Mouse (Mus musculus): ENCODE measurements around the gene Grik3.

Grik3 gene

DNA sequence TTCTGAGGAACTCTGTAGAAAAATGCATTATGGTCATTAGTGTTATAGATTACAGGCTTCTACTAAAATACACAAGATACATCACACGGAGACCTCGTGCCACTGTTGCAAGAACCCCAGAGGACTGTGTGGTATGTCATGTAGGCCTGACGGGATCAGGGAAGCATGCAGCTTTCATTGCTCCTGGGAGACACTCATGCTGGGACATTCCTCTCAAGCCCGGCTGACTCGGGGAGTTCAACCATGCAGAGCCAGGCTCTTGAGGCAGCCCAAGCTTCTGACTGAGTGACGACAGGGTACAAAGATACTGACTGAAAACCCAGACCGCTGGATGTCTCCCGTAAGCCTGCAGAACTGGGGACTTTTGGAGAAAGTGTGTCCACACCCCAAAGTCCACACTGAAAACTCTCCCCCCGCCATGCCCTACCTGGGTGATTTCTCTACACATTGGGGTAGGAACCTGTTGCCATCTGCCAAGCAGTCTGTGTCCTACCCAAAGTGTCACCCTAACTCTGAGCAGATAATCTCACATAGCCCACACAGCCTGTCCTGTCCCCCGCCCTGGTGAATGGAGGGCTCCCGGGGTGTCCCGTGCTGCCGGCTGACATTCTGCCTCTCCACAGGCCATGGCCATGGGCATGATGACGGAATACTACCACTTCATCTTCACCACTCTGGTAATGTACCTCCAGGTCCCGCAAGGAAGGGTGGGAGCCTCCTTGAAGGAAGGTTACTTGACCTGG, 150.6 kb downstream of the Grik3 start:
- DNase-seq (ENCODE audit: low spot score in 2 of 2): no peak

GRCm38 (mm10) chr4:125644581-125645568, 154.4 kb downstream of the Grik3 start:
- DNase-seq (ENCODE audit: low spot score in 2 of 2): no peak

- DNase-seq (ENCODE audit: low spot score in 2 of 2): no peak
These were observed 161.3 kb downstream of the Grik3 start for GRCm38 (mm10) chr4:125651676-125652246.

DNA sequence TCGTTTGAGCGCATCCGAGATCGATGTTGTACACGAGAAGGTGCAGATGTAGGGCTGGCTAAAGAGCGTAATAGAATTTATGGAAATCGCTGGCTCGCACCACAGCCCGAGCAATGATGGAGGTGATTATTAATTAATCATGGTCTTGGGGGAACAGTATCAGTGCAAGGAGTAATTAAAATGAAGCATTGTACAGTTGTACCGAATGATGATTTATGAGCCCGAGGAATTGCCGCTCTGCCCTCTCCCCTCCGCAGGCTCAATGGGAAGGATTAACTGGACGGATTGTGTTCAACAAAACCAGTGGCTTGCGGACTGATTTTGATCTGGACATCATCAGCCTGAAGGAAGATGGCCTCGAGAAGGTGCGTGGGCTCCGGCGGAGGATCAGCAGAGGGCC, 165.5 kb downstream of the Grik3 start:
- no peak for DNase-seq (ENCODE audit: low spot score in 2 of 2)

DNA sequence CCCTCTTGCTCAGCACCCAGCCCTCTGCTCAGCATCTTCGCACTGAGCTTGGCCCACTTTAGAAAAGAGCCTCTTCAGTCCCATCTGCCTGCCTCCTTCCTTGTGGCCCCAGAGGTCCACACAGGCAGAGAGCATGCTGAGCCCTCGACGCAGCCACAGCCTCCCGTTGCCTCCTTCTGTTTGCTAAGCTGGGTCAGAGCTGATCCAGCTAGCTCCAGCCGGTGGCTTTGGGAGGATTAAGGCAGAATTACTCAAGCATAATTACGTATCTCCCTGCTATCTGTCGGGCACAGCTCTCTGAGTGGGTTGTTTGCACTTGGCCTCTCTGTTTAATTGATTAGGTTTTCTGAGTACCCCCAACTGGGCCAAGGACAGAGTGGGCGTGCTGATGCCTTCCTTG, 167.9 kb downstream of the Grik3 start:
- DNase-seq (ENCODE audit: low spot score in 2 of 2): no peak

DNA sequence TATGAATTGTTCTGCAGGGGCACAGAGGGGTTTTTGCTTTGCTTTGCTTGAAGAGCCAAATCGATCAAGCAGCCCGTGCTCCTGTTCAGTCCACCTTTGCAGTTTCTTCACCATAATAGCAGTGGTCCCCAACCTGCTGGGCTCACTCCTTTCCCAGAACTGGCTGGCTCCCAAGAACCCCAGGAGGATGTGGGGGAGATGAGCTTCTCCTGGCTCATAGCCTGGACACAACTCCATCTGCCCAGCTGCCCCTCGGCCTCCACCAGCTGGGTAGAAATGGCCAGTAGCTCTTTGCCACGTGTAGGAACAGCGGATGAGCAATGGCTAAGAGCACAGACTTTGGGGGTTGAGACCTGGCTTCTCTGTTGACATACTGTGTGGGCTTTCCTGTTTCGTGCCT, 171.5 kb downstream of the Grik3 start:
- no peak for DNase-seq (ENCODE audit: low spot score in 2 of 2)

- no peak for DNase-seq (ENCODE audit: low spot score in 2 of 2)
These were observed 172.8 kb downstream of the Grik3 start for GRCm38 (mm10) chr4:125663262-125663661.

- DNase-seq (ENCODE audit: low spot score in 2 of 2): no peak
These were observed 175.5 kb downstream of the Grik3 start for GRCm38 (mm10) chr4:125665955-125666354.

DNA sequence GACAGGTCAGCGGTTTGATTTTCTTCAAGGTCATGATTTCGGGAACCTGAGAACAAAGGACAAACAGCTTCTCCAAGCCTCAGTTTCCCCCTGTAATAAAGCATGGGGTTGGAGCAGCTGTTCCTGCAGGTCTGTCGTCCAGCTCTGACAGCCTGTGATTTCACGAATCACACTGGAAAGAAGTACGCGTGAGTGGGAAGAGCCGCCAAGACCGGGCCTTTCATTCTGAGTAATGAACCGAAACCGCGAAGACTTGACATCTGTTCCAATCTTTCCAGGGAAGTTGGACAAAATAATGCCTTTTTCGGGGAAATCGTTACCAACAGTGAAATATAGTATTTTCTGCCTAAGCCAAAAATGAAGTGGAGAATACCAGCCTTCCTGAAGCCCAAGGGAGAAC, 191.5 kb downstream of the Grik3 start:
- no peak for DNase-seq (ENCODE audit: low spot score in 2 of 2)

- no peak for DNase-seq (ENCODE audit: low spot score in 2 of 2)
These were observed 196.6 kb downstream of the Grik3 start for GRCm38 (mm10) chr4:125687078-125687477.

- DNase-seq (ENCODE audit: low spot score in 2 of 2): no peak
These were observed 204.9 kb downstream of the Grik3 start for GRCm38 (mm10) chr4:125695431-125695830.

- no peak for DNase-seq (ENCODE audit: low spot score in 2 of 2)
These were observed 205.9 kb downstream of the Grik3 start for GRCm38 (mm10) chr4:125696182-125696939.

GRCm38 (mm10) chr4:125697626-125698025, 207.1 kb downstream of the Grik3 start:
- no peak for DNase-seq (ENCODE audit: low spot score in 2 of 2)

GRCm38 (mm10) chr4:125699056-125699455, 208.6 kb downstream of the Grik3 start:
- DNase-seq (ENCODE audit: low spot score in 2 of 2): no peak

- no peak for DNase-seq (ENCODE audit: low spot score in 2 of 2)
These were observed 209.8 kb downstream of the Grik3 start for GRCm38 (mm10) chr4:125700331-125700730.

GRCm38 (mm10) chr4:125702607-125703309, 212.3 kb downstream of the Grik3 start:
- no peak for DNase-seq (ENCODE audit: low spot score in 2 of 2)

DNA sequence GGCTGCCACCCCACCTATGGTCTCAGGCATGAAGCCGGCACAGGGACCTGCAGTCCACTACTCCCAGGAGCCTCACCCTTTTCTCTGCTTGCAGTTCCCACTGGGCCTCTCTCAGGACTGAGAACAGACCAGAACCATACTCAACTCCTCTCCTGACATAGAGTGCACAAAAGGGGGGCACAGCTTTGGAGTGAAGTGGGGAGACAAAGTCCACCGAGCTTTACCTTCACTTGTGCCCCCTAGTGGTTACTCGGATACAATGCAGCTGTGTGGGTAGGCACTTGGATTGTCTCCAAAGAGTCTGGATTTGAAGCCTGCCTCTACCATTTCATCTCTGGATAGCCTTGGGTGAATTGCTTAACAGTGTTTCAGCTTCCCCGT, 212.8 kb downstream of the Grik3 start:
- DNase-seq (ENCODE audit: low spot score in 2 of 2): no peak

DNA sequence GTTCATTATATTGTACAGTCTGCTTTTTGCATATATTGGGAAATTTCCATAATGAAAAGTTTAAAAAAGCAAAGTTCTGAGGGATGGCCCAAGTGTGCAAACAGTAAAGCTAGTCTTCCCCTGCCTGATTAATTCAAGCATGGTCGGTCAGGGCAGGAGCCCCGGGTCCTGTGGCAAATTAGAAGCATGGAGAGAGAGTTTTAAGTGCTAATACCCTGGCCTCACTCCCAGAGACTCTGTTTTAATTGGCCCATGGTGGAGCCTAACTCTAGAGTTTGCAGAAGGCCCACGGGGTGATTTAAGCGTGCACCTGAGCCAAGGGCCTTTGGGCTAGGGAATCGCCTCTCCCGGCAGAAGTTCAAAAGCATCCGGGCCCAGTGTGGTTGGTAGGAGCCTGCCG, 215.2 kb downstream of the Grik3 start:
- DNase-seq (ENCODE audit: low spot score in 2 of 2): no peak

- no peak for DNase-seq (ENCODE audit: low spot score in 2 of 2)
These were observed 219.2 kb downstream of the Grik3 start for GRCm38 (mm10) chr4:125709716-125710115.

DNA sequence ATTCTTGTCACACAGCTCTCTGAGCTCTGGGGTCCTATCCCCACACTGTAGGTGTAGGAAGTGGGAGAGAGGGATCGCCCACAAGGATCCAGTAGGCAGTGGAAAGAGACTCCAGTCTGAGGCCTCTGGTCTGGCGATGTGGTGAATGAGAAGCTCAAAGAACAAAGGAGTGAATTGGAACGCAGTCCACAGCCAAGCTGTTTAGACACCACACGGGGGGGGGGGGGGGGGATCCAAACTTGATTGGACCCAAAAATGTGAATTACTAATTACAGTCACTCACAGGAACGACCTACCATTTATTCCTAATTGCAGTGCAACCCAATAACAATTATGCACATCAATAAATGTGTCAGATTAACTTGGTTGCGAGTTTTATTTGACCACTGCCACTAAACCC, 227.4 kb downstream of the Grik3 start:
- DNase-seq (ENCODE audit: low spot score in 2 of 2): no peak

Data from spleen, postnatal 4 days (tissue).